9 mouse cellular contexts compared by ENCODE assay signal in the genomic region with DNA sequence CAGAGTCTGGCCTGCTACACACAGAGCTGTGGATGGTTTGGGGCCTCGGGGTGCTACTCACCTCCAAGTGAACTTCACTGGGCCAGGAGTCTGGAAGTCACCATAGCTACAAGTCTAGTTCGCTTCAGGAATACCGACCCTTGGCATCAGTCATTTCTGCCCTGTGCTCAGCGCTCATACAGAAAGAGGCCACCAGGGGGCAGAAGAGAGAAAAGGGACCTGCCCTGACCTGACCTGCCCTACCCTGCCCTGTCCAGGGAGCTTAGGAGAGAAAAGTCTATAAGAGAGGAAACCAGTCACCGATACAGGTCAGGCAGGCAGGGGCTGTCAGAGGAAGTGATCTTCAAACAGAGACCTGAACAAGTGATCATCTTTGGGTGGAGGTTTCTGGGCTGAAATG. TPM values are rescaled to one million over a fixed set of nuclear protein-coding genes. Genes with fewer than 3 reads are reported as not detected.
DNase-seq lines count a peak whose midpoint lies in the region; ATAC-seq and TF ChIP-seq lines count a peak whose summit lies in the region.
"Had no signal": no experiment of that assay in that cellular context is flagged by ENCODE, and none has a peak within 500 bp of the region (broad histone marks: within the 10 kb centered on the region; RNA-seq: fewer than 3 reads in every experiment).

No protein-coding gene starts in this region.

- H3K4me1 ChIP-seq in embryonic facial prominence, embryonic 11.5 days (ENCODE audit: control insufficient read depth, insufficient read depth, low read length): no peaks in the 10 kb centered on the region

- no peak for ATAC-seq in embryonic facial prominence, embryonic 11.5 days (replicated peaks; ENCODE audit: insufficient number of reproducible peaks, low FRiP score, low TSS enrichment, low read depth)

- no peak overlapping the region for H3K4me2 ChIP-seq in embryonic facial prominence, embryonic 11.5 days (ENCODE audit: low read depth, low read length)

- no peak overlapping the region for H3K9ac ChIP-seq in embryonic facial prominence, embryonic 11.5 days (replicated peaks; ENCODE audit: low read length)

- no peak overlapping the region for H3K27ac ChIP-seq in gastrocnemius, adult 2 months
- no peak overlapping the region for H3K27ac ChIP-seq in embryonic facial prominence, embryonic 11.5 days (replicated peaks; ENCODE audit: low read depth, low read length)

- 74% methylated on average over 5 of the region's 5 CpGs for WGBS in embryonic facial prominence, embryonic 11.5 days

- intact Hi-C loops in gastrocnemius, adult 2 months (cut with DNase I): no loop called here
- intact Hi-C loops in left cerebral cortex, postnatal 10 days (cut with DNase I): no loop called here

- no peaks in the 10 kb centered on the region for H3K36me3 ChIP-seq in embryonic facial prominence, embryonic 11.5 days (replicated peaks; ENCODE audit: control insufficient read depth, insufficient read depth, low read depth, low read length)

- H3K4me3 ChIP-seq in gastrocnemius, adult 2 months: no peak overlapping the region
- H3K4me3 ChIP-seq in embryonic facial prominence, embryonic 11.5 days (ENCODE audit: low read depth, low read length): no peak overlapping the region

- TF ChIP-seq CTCF in gastrocnemius, adult 2 months (IDR thresholded peaks at IDR 0.05): peak; percentile 60

- no peaks in the 10 kb centered on the region for H3K27me3 ChIP-seq in embryonic facial prominence, embryonic 11.5 days (ENCODE audit: control insufficient read depth, insufficient read depth, low read length)

- peak; percentile 33 for DNase-seq in gastrocnemius, adult 2 months
- no peak for DNase-seq in gastrocnemius, postnatal 4 days (ENCODE audit: low spot score in 2 of 2)
- DNase-seq in ovary, postnatal 14 days (ENCODE audit: low spot score): peak; percentile 29
- DNase-seq in ovary, postnatal 10 days (ENCODE audit: low spot score): no peak
- peak; percentile 9 for DNase-seq in embryonic facial prominence, embryonic 11.5 days (ENCODE audit: low spot score)
- peak; percentile 70 for DNase-seq in testis, postnatal 10 days (ENCODE audit: low spot score)
- no peak for DNase-seq in left cerebral cortex, postnatal 10 days (ENCODE audit: extremely low spot score in 1 of 2, low spot score in 2 of 2)
- DNase-seq in right cerebral cortex, postnatal 25 days: no peak

- no peaks in the 10 kb centered on the region for H3K9me3 ChIP-seq in embryonic facial prominence, embryonic 11.5 days (replicated peaks; ENCODE audit: control insufficient read depth, low read length)

RNA-seq across cellular contexts. Expression of a gene that starts 6.2 kb away (rescaled TPM):
- under 1 TPM in 1 of 2 experiments, not detected in 1; 0.05 TPM for total RNA-seq in gastrocnemius, adult 2 months (2021)
- total RNA-seq in gastrocnemius, postnatal 4 days (2021): under 1 TPM; 0.20 to 0.21 TPM
- polyA plus RNA-seq in embryonic facial prominence, embryonic 11.5 days (2014; fragmentation: Nextera tagmentation; extraction: Ambion mirVana): 0.69 and 1.4 TPM in 2 replicates
- 100 to 1,000 TPM; 111 to 114 TPM for total RNA-seq in left cerebral cortex, postnatal 10 days (2021)
- polyA plus RNA-seq: liver, embryonic 16.5 days had no signal

Comparison
In these comparisons a context has a peak if more than half of its experiments do, and no peak if none do; other contexts are left out.
1. DNase-seq: peak in gastrocnemius, adult 2 months (single experiment), ovary, postnatal 14 days (single experiment), embryonic facial prominence, embryonic 11.5 days (single experiment) and testis, postnatal 10 days (single experiment); none in gastrocnemius, postnatal 4 days (0 of 2), ovary, postnatal 10 days (single experiment), left cerebral cortex, postnatal 10 days (0 of 2) and right cerebral cortex, postnatal 25 days (single experiment).
2. RNA of a gene that starts 6.2 kb away (total RNA-seq): 111 to 114 TPM in left cerebral cortex, postnatal 10 days; 0.20 to 0.21 TPM in gastrocnemius, postnatal 4 days and 0.05 TPM in gastrocnemius, adult 2 months; every median in the first group is over 10 times any median in the second.